Mouse (Mus musculus): ENCODE results near the gene Gpr137b. TPM values are rescaled to one million over a fixed set of nuclear protein-coding genes. Genes with fewer than 3 reads are reported as not detected.
"Not testable (repeated sequence)": the region's sequence is repeated elsewhere in the genome, so short reads cannot be mapped to it uniquely, and the experiment has no call there.

Gpr137b gene
- polyA plus RNA-seq, 1 experiment from 2014 or later = 27.5 TPM

- H3K4me2 ChIP-seq (ENCODE audit: low read length) = no peak overlapping the region
- 92% methylated on average over 5 of the region's 5 CpGs for WGBS
Observed at GRCm38 (mm10) chr13:13377180-13377579, 16.6 kb downstream of the Gpr137b start.

GRCm38 (mm10) chr13:13373965-13374364 is 19.8 kb downstream of the Gpr137b start:
- not testable (repeated sequence) for H3K27me3 ChIP-seq (ENCODE audit: control insufficient read depth, insufficient read depth, low read length); H3K9me3 ChIP-seq (ENCODE audit: control insufficient read depth, low read length); H3K4me2 ChIP-seq (ENCODE audit: low read length); H3K9ac ChIP-seq (replicated peaks; ENCODE audit: low read length); H3K36me3 ChIP-seq (ENCODE audit: control insufficient read depth, insufficient read depth, low read length); H3K4me1 ChIP-seq (ENCODE audit: control insufficient read depth, insufficient read depth, low read length); H3K4me3 ChIP-seq (replicated peaks; ENCODE audit: low read depth, low read length); ATAC-seq (ENCODE audit: low FRiP score, low TSS enrichment); DNase-seq; H3K27ac ChIP-seq (replicated peaks; ENCODE audit: low read depth, low read length)
- WGBS = 97% methylated on average over 4 of the region's 6 CpGs

More at GRCm38 (mm10) chr13:13377180-13377579, 16.6 kb downstream of the Gpr137b start:
- Histone ChIP-seq H3K36me3 (ENCODE audit: control insufficient read depth, insufficient read depth, low read length) (0 out of 2 replicates have a peak, but pooled peaks cover 4% of the 10 kb centered on the region), H3K4me1 (ENCODE audit: control insufficient read depth, insufficient read depth, low read length) (no peaks in the 10 kb centered on the region), H3K4me3 (replicated peaks; ENCODE audit: low read depth, low read length) (no peak overlapping the region), H3K27me3 (ENCODE audit: control insufficient read depth, insufficient read depth, low read length) (no peaks in the 10 kb centered on the region), H3K27ac (replicated peaks; ENCODE audit: low read depth, low read length) (no peak overlapping the region), H3K9me3 (ENCODE audit: control insufficient read depth, low read length) (no peaks in the 10 kb centered on the region), H3K9ac (replicated peaks; ENCODE audit: low read length) (no peak overlapping the region)
- ATAC-seq (ENCODE audit: low FRiP score, low TSS enrichment) (no peak), DNase-seq (no peak)

GRCm38 (mm10) chr13:13371436-13371835 is 22.4 kb downstream of the Gpr137b start:
- H3K9me3 ChIP-seq (ENCODE audit: control insufficient read depth, low read length); H3K9ac ChIP-seq (replicated peaks; ENCODE audit: low read length); H3K27ac ChIP-seq (replicated peaks; ENCODE audit: low read depth, low read length); DNase-seq; H3K36me3 ChIP-seq (ENCODE audit: control insufficient read depth, insufficient read depth, low read length); H3K4me3 ChIP-seq (replicated peaks; ENCODE audit: low read depth, low read length); ATAC-seq (ENCODE audit: low FRiP score, low TSS enrichment); H3K4me2 ChIP-seq (ENCODE audit: low read length); H3K27me3 ChIP-seq (ENCODE audit: control insufficient read depth, insufficient read depth, low read length); H3K4me1 ChIP-seq (ENCODE audit: control insufficient read depth, insufficient read depth, low read length): not testable (repeated sequence)
- 93% methylated on average over 7 of the region's 7 CpGs for WGBS

GRCm38 (mm10) chr13:13366371-13366770 is 27.4 kb downstream of the Gpr137b start:
- H3K27ac ChIP-seq (replicated peaks; ENCODE audit: low read depth, low read length); H3K9me3 ChIP-seq (ENCODE audit: control insufficient read depth, low read length); H3K9ac ChIP-seq (replicated peaks; ENCODE audit: low read length); ATAC-seq (ENCODE audit: low FRiP score, low TSS enrichment); DNase-seq; H3K27me3 ChIP-seq (ENCODE audit: control insufficient read depth, insufficient read depth, low read length); H3K4me3 ChIP-seq (replicated peaks; ENCODE audit: low read depth, low read length); H3K4me1 ChIP-seq (ENCODE audit: control insufficient read depth, insufficient read depth, low read length); H3K4me2 ChIP-seq (ENCODE audit: low read length): not testable (repeated sequence)
- H3K36me3 ChIP-seq (ENCODE audit: control insufficient read depth, insufficient read depth, low read length) = peaks cover 36% of the 10 kb centered on the region
- WGBS = 95% methylated on average over 2 of the region's 2 CpGs

GRCm38 (mm10) chr13:13363536-13363935 is 30.3 kb downstream of the Gpr137b start:
- peaks cover 41% of the 10 kb centered on the region for H3K36me3 ChIP-seq (ENCODE audit: control insufficient read depth, insufficient read depth, low read length)
- WGBS = 93% methylated on average over 7 of the region's 7 CpGs

GRCm38 (mm10) chr13:13362261-13362660 is 31.6 kb downstream of the Gpr137b start:
- not testable (repeated sequence) for DNase-seq; H3K4me2 ChIP-seq (ENCODE audit: low read length); H3K4me3 ChIP-seq (replicated peaks; ENCODE audit: low read depth, low read length); H3K27ac ChIP-seq (replicated peaks; ENCODE audit: low read depth, low read length); H3K27me3 ChIP-seq (ENCODE audit: control insufficient read depth, insufficient read depth, low read length); ATAC-seq (ENCODE audit: low FRiP score, low TSS enrichment); H3K9me3 ChIP-seq (ENCODE audit: control insufficient read depth, low read length); H3K9ac ChIP-seq (replicated peaks; ENCODE audit: low read length); H3K4me1 ChIP-seq (ENCODE audit: control insufficient read depth, insufficient read depth, low read length)
- H3K36me3 ChIP-seq (ENCODE audit: control insufficient read depth, insufficient read depth, low read length) = peaks cover 46% of the 10 kb centered on the region
- WGBS = 97% methylated on average over 6 of the region's 6 CpGs

More at GRCm38 (mm10) chr13:13363536-13363935, 30.3 kb downstream of the Gpr137b start:
- H3K9ac ChIP-seq (replicated peaks; ENCODE audit: low read length); H3K4me1 ChIP-seq (ENCODE audit: control insufficient read depth, insufficient read depth, low read length); H3K27me3 ChIP-seq (ENCODE audit: control insufficient read depth, insufficient read depth, low read length); H3K9me3 ChIP-seq (ENCODE audit: control insufficient read depth, low read length); H3K27ac ChIP-seq (replicated peaks; ENCODE audit: low read depth, low read length); H3K4me3 ChIP-seq (replicated peaks; ENCODE audit: low read depth, low read length); ATAC-seq (ENCODE audit: low FRiP score, low TSS enrichment); DNase-seq; H3K4me2 ChIP-seq (ENCODE audit: low read length): not testable (repeated sequence)

GRCm38 (mm10) chr13:13360045-13360444 is 33.8 kb downstream of the Gpr137b start:
- H3K27ac ChIP-seq (replicated peaks; ENCODE audit: low read depth, low read length); ATAC-seq (ENCODE audit: low FRiP score, low TSS enrichment); H3K9ac ChIP-seq (replicated peaks; ENCODE audit: low read length); H3K4me1 ChIP-seq (ENCODE audit: control insufficient read depth, insufficient read depth, low read length); H3K27me3 ChIP-seq (ENCODE audit: control insufficient read depth, insufficient read depth, low read length); H3K9me3 ChIP-seq (ENCODE audit: control insufficient read depth, low read length); H3K4me2 ChIP-seq (ENCODE audit: low read length); H3K4me3 ChIP-seq (replicated peaks; ENCODE audit: low read depth, low read length); DNase-seq: not testable (repeated sequence)
- peaks cover 36% of the 10 kb centered on the region for H3K36me3 ChIP-seq (ENCODE audit: control insufficient read depth, insufficient read depth, low read length)
- 97% methylated on average over 4 of the region's 4 CpGs for WGBS

- H3K36me3 ChIP-seq (ENCODE audit: control insufficient read depth, insufficient read depth, low read length) = peaks cover 23% of the 10 kb centered on the region
- H3K9me3 ChIP-seq (ENCODE audit: control insufficient read depth, low read length); H3K27ac ChIP-seq (replicated peaks; ENCODE audit: low read depth, low read length); H3K27me3 ChIP-seq (ENCODE audit: control insufficient read depth, insufficient read depth, low read length); DNase-seq; H3K4me1 ChIP-seq (ENCODE audit: control insufficient read depth, insufficient read depth, low read length); H3K9ac ChIP-seq (replicated peaks; ENCODE audit: low read length); H3K4me2 ChIP-seq (ENCODE audit: low read length); H3K4me3 ChIP-seq (replicated peaks; ENCODE audit: low read depth, low read length); ATAC-seq (ENCODE audit: low FRiP score, low TSS enrichment): not testable (repeated sequence)
- 95% methylated on average over 7 of the region's 7 CpGs for WGBS
Observed at GRCm38 (mm10) chr13:13358602-13359001, 35.2 kb downstream of the Gpr137b start.

- H3K4me1 ChIP-seq (ENCODE audit: control insufficient read depth, insufficient read depth, low read length); H3K27me3 ChIP-seq (ENCODE audit: control insufficient read depth, insufficient read depth, low read length); H3K9me3 ChIP-seq (ENCODE audit: control insufficient read depth, low read length); DNase-seq; H3K27ac ChIP-seq (replicated peaks; ENCODE audit: low read depth, low read length); H3K4me2 ChIP-seq (ENCODE audit: low read length); H3K9ac ChIP-seq (replicated peaks; ENCODE audit: low read length); ATAC-seq (ENCODE audit: low FRiP score, low TSS enrichment); H3K4me3 ChIP-seq (replicated peaks; ENCODE audit: low read depth, low read length): not testable (repeated sequence)
- peaks cover 21% of the 10 kb centered on the region for H3K36me3 ChIP-seq (ENCODE audit: control insufficient read depth, insufficient read depth, low read length)
- WGBS = 91% methylated on average over 8 of the region's 8 CpGs
Observed at GRCm38 (mm10) chr13:13358097-13358496, 35.7 kb downstream of the Gpr137b start.

Measured in midbrain, embryonic 14.5 days (tissue).